Mouse (Mus musculus) adrenal gland, postnatal 10 days (tissue): Measurements from ENCODE around the gene Gm11492. TPM values are rescaled to one million over a fixed set of nuclear protein-coding genes. Genes with fewer than 3 reads are reported as not detected.

Experiments used
- DNase-seq: peaks from one replicate; pipeline ENCODE4 v3.0.0; 2021; ENCODE audit warnings: mixed read lengths
- long read RNA-seq, 2 experiments: library from polyadenylated mRNA; stranded (forward); transcript quantifications; one replicate each; pipeline ENCODE4 v2.0.0; 2021
- total RNA-seq, 2 experiments: library from RNA; stranded (reverse); gene quantifications; 2 replicates each; pipeline ENCODE4 v1.2.3; 2021

Gene Gm11492
- total RNA-seq = not detected
- long read RNA-seq, experiment 1 = 0 reads
- long read RNA-seq, experiment 2 = 0 reads

GRCm38 (mm10) chr11:87566501-87566900 lies at the start of gene Gm11492:
TSS of gene Gm11492 (plus strand) at chr11:87566653.
- DNase-seq = no peak

DNA sequence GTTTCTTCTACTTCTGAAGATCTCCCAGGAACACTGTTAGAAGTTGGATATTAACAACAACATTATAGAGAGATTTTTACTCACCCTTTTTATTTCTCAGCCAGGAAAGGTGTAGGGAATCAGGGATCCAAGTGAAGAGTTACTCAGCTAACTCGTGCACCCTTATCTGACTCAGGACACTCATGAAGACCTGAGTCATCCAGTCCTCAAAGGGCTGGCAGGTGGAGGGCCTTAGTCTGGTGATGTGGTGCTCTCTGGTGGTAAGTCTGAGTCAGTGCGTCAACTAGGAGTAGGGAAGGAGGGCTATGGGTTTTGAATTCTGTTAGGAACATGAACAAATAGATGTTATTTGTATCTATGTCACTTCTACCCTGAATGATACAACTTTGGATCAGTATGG lies 47.2 kb upstream of the Gm11492 start:
- DNase-seq = peak; percentile 51

- no peak for DNase-seq
Measured at GRCm38 (mm10) chr11:87523466-87523865, 43.0 kb upstream of the Gm11492 start.

DNA sequence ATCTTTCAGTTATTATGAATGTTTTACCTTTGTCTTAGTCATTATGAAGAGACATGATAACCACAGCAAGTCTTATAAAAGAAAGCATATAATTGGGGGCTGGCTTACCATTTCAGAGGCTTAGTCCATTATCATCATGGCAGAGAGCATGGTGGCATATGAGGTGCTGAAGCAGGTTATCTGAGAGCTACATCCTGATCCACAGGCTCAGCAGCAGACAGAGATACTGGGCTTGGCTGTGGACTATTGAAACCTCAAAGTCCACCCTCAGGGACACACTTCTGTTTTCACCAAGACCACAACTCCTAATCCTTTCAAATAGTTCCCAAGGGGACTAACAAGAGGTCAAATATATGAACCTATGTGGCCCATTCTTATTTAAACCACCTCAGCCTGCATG lies 42.5 kb upstream of the Gm11492 start:
- DNase-seq = no peak

- DNase-seq = no peak
Measured at GRCm38 (mm10) chr11:87524780-87525179, 41.7 kb upstream of the Gm11492 start.

DNA sequence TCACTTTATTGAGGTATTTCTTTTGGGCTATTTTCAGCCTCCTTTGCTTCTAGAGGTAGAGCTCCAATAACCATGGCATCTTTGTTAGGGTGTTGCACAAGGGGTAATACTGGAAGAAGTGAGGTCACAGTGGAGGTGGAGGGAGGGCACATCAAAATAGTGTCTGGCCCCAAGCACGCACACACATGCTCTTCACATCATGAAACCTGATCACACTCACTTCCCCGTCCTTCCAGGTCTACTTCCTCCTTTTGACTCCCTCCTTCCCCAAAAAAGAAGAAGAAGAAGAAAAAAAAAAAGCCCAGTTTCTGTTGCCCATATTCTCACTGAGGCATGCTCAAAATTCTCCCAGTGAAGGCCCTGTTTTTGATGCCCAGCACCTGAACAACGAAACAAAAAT lies 39.1 kb upstream of the Gm11492 start:
- DNase-seq = no peak

DNA sequence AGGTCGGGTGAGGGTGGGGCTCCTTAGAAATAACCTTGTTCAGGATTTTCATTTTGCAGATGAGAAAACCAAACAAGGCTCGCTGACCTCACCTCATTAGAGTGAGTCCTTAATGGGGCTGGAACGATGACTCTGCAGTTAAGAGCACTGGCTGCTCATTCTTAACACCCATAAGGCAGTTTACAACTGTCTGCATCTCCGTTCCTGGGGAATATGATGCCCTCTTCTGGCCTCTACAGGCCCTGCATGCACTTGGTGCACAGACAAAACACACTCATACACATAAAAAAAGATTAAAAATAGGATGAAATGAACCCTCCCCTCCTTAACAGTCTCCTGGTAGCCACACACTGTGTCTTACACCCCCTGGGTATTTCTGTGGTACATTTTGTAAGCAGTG lies 38.5 kb upstream of the Gm11492 start:
- DNase-seq = no peak

DNA sequence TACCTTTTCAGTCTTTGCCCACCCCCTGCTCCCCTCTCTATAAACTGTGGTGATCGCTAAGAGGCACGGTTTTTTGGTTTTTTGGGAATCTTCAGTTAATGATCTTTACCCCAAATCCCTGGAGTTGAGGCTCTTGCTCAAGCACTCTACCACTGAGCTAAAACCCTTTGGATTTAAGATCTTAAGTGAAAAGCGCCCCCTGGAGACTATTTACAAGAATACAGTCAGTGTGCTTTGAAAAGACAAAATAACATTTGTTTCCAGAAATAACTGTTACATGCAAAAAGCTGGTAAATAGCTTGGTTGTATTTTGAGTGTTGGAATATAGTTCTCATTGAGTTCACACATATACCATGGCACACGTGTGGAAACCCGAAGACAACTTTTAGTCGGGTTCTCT lies 34.8 kb upstream of the Gm11492 start:
- DNase-seq = no peak

DNA sequence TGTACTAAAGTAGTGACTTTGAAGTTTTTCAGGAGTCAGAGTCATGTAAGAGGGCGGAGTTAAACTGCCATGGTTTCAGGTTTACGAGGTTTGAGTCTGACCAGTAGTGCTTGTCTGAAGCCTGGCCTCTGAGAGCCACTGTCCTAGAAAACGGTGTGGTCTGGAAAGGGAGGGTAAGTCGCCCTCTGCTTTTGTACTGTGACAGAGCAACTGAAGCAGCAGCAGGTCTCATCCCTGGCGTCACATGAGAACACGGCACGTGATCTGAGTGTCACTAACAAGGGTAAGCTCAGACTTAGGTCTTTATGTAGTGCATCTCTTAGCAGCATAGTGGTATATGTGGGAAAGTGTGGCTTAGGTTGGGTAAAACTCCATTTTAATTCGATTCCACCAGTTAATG lies 24.2 kb upstream of the Gm11492 start:
- peak; percentile 13 for DNase-seq

- DNase-seq = no peak
Measured at GRCm38 (mm10) chr11:87542906-87543305, 23.5 kb upstream of the Gm11492 start.

DNA sequence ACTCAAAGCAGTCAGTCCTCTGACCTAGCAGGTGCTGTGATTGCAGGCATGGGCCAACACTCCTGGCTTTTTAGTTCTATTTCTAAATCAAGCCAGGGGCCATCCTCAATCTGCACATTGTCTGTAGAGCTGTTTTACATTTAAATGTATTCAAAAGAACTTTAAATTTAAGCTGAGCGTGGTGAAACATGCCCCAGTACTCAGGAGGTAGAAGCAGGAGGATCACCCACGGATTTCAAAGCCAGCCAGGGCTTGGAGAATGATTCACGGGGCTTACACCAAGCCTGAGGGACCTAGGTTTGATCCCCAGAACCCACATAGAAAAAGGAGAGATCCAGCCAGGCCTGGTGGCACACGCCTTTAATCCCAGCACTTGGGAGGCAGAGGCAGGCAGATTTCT lies 13.1 kb upstream of the Gm11492 start:
- no peak for DNase-seq

DNA sequence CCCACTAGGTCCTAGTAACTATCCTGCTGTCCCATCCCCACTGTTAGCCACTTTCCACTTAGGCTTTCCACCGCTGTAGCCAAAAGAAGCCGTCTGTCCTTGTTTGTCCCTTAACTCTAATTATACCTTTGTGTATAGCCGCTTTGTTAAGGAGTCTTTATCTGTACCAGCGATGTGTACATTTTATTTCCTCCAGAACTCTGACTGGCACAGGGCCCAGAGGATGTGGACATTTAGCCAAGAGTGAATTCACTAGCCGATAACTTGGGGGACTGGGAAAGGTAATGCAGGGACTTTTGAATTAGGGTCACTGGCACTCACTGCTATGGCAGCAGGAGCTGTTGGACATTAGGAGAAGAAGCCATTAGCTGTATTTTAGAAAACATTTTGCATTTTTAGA lies 12.1 kb upstream of the Gm11492 start:
- no peak for DNase-seq

- no peak for DNase-seq
Measured at GRCm38 (mm10) chr11:87555106-87555703, 11.2 kb upstream of the Gm11492 start.

- DNase-seq = no peak
Measured at GRCm38 (mm10) chr11:87561208-87561607, 5.2 kb upstream of the Gm11492 start.

DNA sequence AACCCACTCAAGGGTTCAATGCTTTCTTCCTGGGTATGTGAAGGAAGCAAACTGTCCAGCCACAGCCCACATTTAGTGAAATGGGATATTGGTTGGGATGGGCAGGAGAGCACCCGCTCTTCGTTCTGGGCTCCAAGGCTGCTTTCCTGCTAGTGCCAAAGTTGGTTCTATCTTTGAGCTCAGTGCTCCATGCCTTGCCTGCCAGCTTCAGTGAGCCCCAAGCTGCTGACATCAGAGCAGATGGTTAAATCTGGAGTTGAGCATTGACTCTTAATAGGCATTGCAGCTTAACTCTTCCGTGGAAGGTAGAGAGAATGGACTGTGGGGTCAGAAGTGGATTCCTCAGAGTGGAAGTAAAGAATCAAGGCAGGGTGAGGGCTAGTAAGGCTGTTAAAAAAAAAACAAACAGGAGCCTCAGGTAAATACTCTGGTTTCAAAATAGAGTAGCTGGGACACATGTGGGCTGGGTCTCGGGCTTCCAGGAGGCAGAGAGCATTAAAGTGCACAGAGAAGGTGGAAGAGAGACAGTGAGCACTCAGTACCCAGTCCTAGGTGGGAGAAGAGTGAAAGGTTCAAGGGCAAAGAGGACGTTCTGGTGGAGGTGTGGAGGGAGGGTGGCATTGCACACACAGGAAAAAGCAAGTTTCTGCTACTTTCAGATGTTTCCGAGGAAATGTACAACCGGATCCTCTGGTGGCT lies 2.0 kb downstream of the Gm11492 start, which contains the start of gene Sept4:
TSS of gene Sept4 (plus strand) at position 649 of the 699 bp plus-strand sequence.
- no peak for DNase-seq

DNA sequence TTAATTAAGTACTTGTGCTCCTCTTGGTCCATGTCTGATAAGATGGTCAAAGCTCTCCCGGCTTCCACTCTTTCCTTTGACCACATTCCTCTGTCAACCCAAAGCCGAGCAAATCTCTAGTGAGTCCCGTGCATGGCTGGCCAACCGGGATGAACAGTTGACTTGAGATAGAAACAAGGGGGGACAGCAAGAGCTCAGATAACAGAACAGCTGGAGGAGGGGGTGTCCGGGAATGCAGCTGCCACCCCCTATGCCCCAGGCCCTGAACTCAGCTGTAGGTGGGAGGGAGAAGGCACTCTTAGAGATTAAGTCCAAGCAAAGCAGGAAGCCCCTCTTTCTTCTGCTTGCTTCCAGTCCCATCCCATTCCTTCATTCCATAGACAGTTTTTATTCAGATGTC lies 4.3 kb downstream of the Gm11492 start:
- DNase-seq = no peak

DNA sequence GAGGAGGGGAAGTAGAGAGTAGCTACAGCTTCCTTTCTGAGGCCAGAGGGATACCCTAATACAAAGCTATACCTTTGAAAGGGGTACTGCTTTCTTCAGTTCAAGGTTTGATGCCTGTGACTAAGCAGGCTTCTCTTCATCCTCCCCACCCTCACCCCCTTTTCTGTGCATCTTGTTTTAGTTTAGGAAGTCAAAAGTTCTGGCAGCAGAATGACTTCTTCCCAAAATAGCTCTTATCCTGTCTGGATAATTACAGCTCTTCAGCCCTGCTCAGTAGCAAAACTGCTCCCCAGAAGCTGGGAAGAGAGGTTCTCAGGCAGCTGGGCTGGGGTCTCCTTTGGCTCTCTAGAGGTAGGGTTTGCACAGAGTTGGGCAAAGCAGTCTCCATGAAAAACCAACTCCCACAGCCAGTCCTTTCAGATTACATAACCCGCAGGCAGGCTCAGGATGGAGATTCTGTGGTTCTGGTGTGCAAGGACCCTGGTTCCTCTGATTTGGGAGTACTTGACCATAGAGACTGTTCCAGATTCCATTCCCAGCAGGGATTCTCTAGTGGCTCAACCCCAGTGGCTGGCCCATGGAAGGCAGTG lies 5.0 kb downstream of the Gm11492 start:
- DNase-seq = no peak

- no peak for DNase-seq
Measured at GRCm38 (mm10) chr11:87573751-87574150, 7.3 kb downstream of the Gm11492 start.

GRCm38 (mm10) chr11:87574520-87575180 lies 8.2 kb downstream of the Gm11492 start:
- no peak for DNase-seq

DNA sequence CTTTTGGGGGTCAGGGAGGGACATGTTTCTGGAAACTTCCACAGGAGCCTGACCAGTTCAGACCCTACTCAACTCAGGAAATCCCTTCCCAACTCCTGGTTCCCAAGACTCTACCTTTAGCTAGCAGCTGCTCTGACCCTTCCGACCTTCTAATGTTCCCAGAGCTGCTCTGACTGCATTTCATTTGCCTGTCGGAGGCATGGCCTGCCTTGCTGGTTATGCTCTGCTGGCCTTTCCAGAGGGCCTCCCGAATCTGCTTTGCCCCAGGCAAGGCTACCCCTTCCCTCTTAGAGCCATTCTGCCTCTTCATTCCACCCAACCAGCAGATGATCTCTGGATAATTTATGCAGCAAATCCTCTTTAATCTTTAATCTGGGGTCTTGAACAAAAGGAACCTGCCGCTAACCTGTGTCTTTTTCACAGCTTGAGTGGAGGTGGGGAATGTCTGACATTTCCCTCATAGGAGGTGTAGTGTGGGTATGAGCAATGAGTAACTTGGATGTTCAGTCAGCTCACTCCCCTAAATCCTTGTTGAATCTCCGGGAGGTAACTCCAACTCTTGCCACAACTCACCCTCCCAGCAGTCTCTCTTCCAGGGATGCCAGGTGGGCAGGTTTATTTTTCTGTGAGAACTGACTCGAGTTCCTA lies 11.3 kb downstream of the Gm11492 start:
- DNase-seq = no peak

- DNase-seq = peak; percentile 84
Measured at GRCm38 (mm10) chr11:87578249-87578962, 12.0 kb downstream of the Gm11492 start.
